Mouse (Mus musculus): ENCODE data around the gene Lamc1.

DNA sequence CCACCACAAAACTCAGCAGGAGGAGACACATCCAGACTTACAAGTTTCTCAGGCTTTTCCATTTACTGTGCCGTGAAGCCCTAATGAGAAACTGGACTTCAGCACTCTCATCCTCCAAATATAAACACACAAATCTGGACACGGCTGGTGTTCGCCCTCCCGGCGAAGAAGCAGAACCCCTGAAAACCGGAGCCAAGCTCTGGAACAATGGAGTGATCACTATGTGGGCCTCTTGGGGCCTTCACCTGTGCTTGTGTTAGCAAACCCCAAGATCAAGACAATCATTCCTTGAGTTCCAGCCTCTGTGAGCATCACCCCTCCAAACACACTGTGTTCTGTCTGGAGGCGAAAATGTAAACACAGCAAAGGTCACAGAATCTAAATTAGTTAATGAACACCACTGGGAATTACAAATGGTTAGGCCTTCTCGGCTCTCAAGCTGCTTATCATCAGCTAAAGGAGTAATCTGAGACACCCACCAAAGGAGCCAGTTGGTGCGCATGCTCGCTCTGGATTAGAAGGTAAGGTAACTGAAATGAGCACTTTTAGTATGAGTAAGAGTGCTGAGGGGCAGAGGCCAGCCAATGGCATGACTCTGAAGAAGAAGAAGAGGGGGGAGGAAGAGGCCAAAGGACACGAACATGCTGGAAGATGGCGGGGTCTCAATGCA is 24.9 kb downstream of the Lamc1 start:
- TF ChIP-seq POLR2A (IDR thresholded peaks at IDR 0.05; ENCODE audit: borderline replicate concordance, insufficient read depth, low read length): no peak
- no peak for TF ChIP-seq CTCF (IDR thresholded peaks at IDR 0.05; ENCODE audit: borderline replicate concordance, insufficient read depth, low read depth, low read length)
